Mouse (Mus musculus) kidney, postnatal 4 days (tissue): ENCODE measurements around the gene Hivep3.

Experiments used
- DNase-seq, 2 experiments: peaks; one replicate each; pipeline ENCODE4 v3.0.0; 2021; ENCODE audit warnings: mixed read lengths in 2 of 2

Hivep3 gene

GRCm38 (mm10) chr4:119761459-119762121 is 28.0 kb downstream of the Hivep3 start:
- no peak for DNase-seq

GRCm38 (mm10) chr4:119762171-119762570 is 28.6 kb downstream of the Hivep3 start:
- no peak for DNase-seq

GRCm38 (mm10) chr4:119768046-119768445 is 34.5 kb downstream of the Hivep3 start:
- DNase-seq, result no peak

GRCm38 (mm10) chr4:119775913-119776312 is 42.3 kb downstream of the Hivep3 start:
- DNase-seq, result no peak

GRCm38 (mm10) chr4:119777146-119777545 is 43.6 kb downstream of the Hivep3 start:
- DNase-seq, result peak in 1 of 2 experiments; percentile 5

GRCm38 (mm10) chr4:119779561-119780400 is 46.2 kb downstream of the Hivep3 start:
- peak; percentile 4 for DNase-seq

GRCm38 (mm10) chr4:119780881-119781280 is 47.3 kb downstream of the Hivep3 start:
- DNase-seq, result peak in 1 of 2 experiments; percentile 11

- no peak for DNase-seq
These were observed 51.4 kb downstream of the Hivep3 start for GRCm38 (mm10) chr4:119784959-119785358.

- no peak for DNase-seq
These were observed 52.7 kb downstream of the Hivep3 start for GRCm38 (mm10) chr4:119786307-119786706.

- DNase-seq, result no peak
These were observed 53.1 kb downstream of the Hivep3 start for GRCm38 (mm10) chr4:119786721-119787120.

GRCm38 (mm10) chr4:119788746-119789145 is 55.2 kb downstream of the Hivep3 start:
- no peak for DNase-seq

GRCm38 (mm10) chr4:119789495-119790148 is 56.0 kb downstream of the Hivep3 start:
- DNase-seq, result peak in 1 of 2 experiments; percentile 2

GRCm38 (mm10) chr4:119798891-119799290 is 65.3 kb downstream of the Hivep3 start:
- no peak for DNase-seq

- DNase-seq, result no peak
These were observed 73.0 kb downstream of the Hivep3 start for GRCm38 (mm10) chr4:119806556-119806955.

- no peak for DNase-seq
These were observed 73.8 kb downstream of the Hivep3 start for GRCm38 (mm10) chr4:119807359-119807758.

- peak in 1 of 2 experiments; percentile 24 for DNase-seq
These were observed 75.7 kb downstream of the Hivep3 start for GRCm38 (mm10) chr4:119809245-119809644.

GRCm38 (mm10) chr4:119812775-119813174 is 79.2 kb downstream of the Hivep3 start:
- DNase-seq, result no peak

GRCm38 (mm10) chr4:119813500-119814184 is 80.1 kb downstream of the Hivep3 start:
- no peak for DNase-seq

- DNase-seq, result peak; percentile 37 to 58
These were observed 80.9 kb downstream of the Hivep3 start for GRCm38 (mm10) chr4:119814185-119815132.

GRCm38 (mm10) chr4:119815133-119815792 is 81.7 kb downstream of the Hivep3 start:
- DNase-seq, result no peak

- DNase-seq, result no peak
These were observed 82.2 kb downstream of the Hivep3 start for GRCm38 (mm10) chr4:119815793-119816161.
